Mouse (Mus musculus) embryonic facial prominence, embryonic 10.5 days (tissue): ENCODE measurements at regions not wholly inside any gene's neighbourhood (a gene's known extent, or its start where the extent isn't known, plus 50 kb on each side); places are given as distances from the start of the nearest gene placed in this dataset.

Experiments used
- DNase-seq: peaks from one replicate; pipeline ENCODE4 v3.0.0-alpha.2; 2017; ENCODE audit warnings: low spot score
- H3K27ac ChIP-seq: fragments of 300-500 bp; sonication (generic); replicated peaks from 2 replicates; pipeline ENCODE4 v1.5.1; 2016; ENCODE audit warnings: mild to moderate bottlenecking
- H3K27me3 ChIP-seq: fragments of 300-500 bp; sonication (generic); replicated peaks from 2 replicates; pipeline ENCODE4 v1.6.1; 2016; ENCODE audit warnings: low read depth, mild to moderate bottlenecking; ENCODE audit not compliant: poor library complexity, severe bottlenecking
- H3K36me3 ChIP-seq: fragments of 300-500 bp; sonication (generic); replicated peaks from 2 replicates; pipeline ENCODE4 v1.6.1; 2016; ENCODE audit warnings: mild to moderate bottlenecking, moderate library complexity
- H3K4me1 ChIP-seq: fragments of 300-500 bp; sonication (generic); 2 replicates; pipeline ENCODE4 v1.6.1; 2016
- H3K4me3 ChIP-seq: fragments of 300-500 bp; sonication (generic); 2 replicates; pipeline ENCODE4 v1.5.1; 2016; ENCODE audit warnings: mild to moderate bottlenecking, moderate library complexity
- H3K9me3 ChIP-seq: fragments of 300-500 bp; sonication (generic); 2 replicates; pipeline ENCODE4 v1.6.1; 2016; ENCODE audit warnings: mild to moderate bottlenecking
- WGBS: fragments of 180-500 bp; shearing (Covaris S2); methylation state at CpG from one replicate; pipeline ENCODE4 v1.1.7; 2016; 5-methylcytosine and 5-hydroxymethylcytosine counted together

DNA sequence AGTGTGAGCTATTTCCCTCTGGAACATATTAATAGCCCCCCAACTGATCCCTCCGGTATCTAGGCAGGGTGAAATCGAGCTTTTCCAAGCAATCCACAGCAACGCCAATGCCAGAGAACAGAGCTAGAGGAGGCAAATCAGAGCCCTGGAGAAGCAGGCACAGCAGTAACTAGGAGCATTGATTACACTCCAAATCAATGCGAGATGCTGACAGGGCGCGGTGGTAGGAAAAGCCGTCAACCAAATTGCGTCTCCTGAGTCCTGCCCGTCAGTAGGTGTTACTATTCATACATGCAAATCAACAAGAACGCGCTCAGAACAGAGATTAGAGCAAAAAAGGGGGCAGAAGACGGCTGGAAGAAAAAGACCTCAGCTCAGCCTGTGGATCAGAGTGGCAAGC is 162.2 kb downstream of the Rps29 start:
- Histone ChIP-seq H3K36me3 (no peaks in the 10 kb centered on the region), H3K4me3 (no peak overlapping the region), H3K4me1 (no peaks in the 10 kb centered on the region), H3K9me3 (no peaks in the 10 kb centered on the region), H3K27me3 (no peaks in the 10 kb centered on the region), H3K27ac (no peak overlapping the region)
- DNase-seq, result no peak
- WGBS, result 67% methylated on average over 12 of the region's 12 CpGs

DNA sequence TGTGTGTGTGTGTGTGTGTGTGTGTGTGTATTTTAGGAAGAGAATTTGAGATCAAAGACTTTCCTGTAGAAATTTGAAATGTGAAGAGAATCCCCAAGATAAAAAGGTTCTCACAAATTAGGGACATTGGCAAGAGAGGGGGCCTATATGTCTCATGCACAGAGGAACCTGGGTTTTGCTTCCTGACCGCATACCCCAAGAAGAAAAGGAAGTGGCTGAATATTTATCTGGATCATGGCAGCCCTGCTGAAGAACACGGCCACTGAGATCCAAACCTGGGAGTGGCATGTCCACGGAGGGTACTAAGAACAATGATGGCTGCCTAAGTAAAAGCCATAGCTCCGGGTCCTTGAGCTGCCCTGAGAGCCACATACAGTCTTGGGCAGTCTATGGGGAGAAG is 178.3 kb downstream of the Rps29 start:
- no peak for DNase-seq
- Histone ChIP-seq H3K27me3 (no peaks in the 10 kb centered on the region), H3K9me3 (no peaks in the 10 kb centered on the region), H3K36me3 (no peaks in the 10 kb centered on the region), H3K27ac (no peak overlapping the region), H3K4me1 (0 out of 2 replicates have a peak, but pooled peaks cover 10% of the 10 kb centered on the region), H3K4me3 (no peak overlapping the region)
- 90% methylated on average over 4 of the region's 4 CpGs for WGBS

DNA sequence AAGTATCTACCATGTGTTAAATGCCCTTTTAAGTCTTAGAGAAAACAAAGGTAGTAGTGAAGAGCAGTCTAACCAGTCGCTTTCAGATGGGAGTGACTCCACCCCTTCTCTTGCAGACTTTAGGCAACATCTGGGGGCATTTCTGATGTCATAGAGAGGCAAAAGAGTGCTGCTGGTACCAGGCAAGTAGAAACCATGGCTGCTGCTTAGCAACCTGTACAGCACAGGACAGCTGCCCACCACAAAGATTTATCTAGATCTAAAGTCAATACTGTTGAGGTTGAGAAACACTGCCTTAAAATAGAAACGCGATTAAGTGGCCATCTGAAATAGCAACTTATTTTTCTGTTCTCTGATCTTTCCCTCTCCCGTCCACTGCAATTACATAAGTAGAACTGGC is 178.8 kb downstream of the Rps29 start:
- Histone ChIP-seq H3K27me3 (no peaks in the 10 kb centered on the region), H3K9me3 (no peaks in the 10 kb centered on the region), H3K36me3 (no peaks in the 10 kb centered on the region), H3K4me1 (0 out of 2 replicates have a peak, but pooled peaks cover 10% of the 10 kb centered on the region), H3K4me3 (no peak overlapping the region), H3K27ac (no peak overlapping the region)
- WGBS, result 66% methylated on average over 4 of the region's 4 CpGs
- DNase-seq, result no peak

DNA sequence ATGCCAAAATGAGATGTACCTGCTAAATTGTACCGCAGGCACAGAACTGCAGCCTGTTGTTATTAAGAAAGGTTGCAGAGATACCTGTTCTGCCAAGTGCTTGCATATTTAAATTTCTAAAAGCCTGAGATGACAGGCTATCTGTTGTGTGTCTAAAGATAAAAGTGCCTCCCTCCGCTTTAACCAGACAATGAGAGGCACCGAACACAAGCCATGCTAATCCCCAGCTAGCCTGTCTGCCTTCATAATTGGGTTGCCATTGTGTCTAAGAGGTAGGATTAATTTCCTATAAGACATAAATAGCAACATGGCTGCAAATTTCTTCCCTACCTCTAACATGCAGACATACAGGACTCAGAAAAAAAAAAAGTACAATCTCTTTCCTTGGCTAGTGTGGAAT is 179.8 kb downstream of the Rps29 start:
- Histone ChIP-seq H3K4me1 (0 out of 2 replicates have a peak, but pooled peaks cover 10% of the 10 kb centered on the region), H3K27me3 (no peaks in the 10 kb centered on the region), H3K9me3 (no peaks in the 10 kb centered on the region), H3K4me3 (no peak overlapping the region), H3K36me3 (no peaks in the 10 kb centered on the region), H3K27ac (no peak overlapping the region)
- no peak for DNase-seq
- WGBS, result 87% methylated on average over 3 of the region's 3 CpGs

GRCm38 (mm10) chr12:68977276-68977675 is 181.7 kb downstream of the Rps29 start:
- no peak for DNase-seq
- H3K4me3 ChIP-seq, result no peak overlapping the region
- H3K27me3 ChIP-seq, result no peaks in the 10 kb centered on the region
- WGBS, result 72% methylated on average over 4 of the region's 4 CpGs
- H3K27ac ChIP-seq, result no peak overlapping the region
- H3K36me3 ChIP-seq, result no peaks in the 10 kb centered on the region
- H3K9me3 ChIP-seq, result no peaks in the 10 kb centered on the region
- 0 out of 2 replicates have a peak, but pooled peaks cover 10% of the 10 kb centered on the region for H3K4me1 ChIP-seq

GRCm38 (mm10) chr12:68947240-68947639 is 211.7 kb downstream of the Rps29 start:
- 87% methylated on average over 2 of the region's 2 CpGs for WGBS
- no peaks in the 10 kb centered on the region for H3K27me3 ChIP-seq

DNA sequence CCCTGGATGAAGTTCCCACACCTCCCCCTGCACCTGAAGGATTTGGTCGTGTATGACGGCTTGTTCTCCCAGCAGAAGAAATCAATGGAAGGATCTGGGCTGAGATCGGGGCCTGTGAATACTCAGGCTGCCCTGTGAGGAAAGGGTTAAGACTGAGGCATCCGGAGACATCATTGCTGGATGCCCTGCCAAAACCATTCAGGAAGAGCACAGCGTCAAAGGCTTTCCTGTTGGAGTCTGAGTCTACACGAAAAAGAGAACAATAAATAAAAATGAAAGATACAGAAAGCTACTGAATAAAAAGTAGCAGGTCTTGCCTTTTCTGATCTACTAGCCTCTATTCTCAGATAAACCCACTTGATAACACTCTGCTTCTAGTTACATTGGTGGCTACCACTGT is 248.4 kb downstream of the Rps29 start:
- Histone ChIP-seq H3K27me3 (no peaks in the 10 kb centered on the region), H3K4me3 (no peak overlapping the region), H3K36me3 (no peaks in the 10 kb centered on the region), H3K9me3 (no peaks in the 10 kb centered on the region), H3K4me1 (no peaks in the 10 kb centered on the region), H3K27ac (no peak overlapping the region)
- WGBS, result 39% methylated on average over 6 of the region's 6 CpGs
- DNase-seq, result no peak

More at GRCm38 (mm10) chr12:68947240-68947639, 211.7 kb downstream of the Rps29 start:
- H3K4me3 ChIP-seq, result no peak overlapping the region
- no peak overlapping the region for H3K27ac ChIP-seq
- H3K36me3 ChIP-seq, result no peaks in the 10 kb centered on the region
- H3K9me3 ChIP-seq, result no peaks in the 10 kb centered on the region
- no peaks in the 10 kb centered on the region for H3K4me1 ChIP-seq
- no peak for DNase-seq

DNA sequence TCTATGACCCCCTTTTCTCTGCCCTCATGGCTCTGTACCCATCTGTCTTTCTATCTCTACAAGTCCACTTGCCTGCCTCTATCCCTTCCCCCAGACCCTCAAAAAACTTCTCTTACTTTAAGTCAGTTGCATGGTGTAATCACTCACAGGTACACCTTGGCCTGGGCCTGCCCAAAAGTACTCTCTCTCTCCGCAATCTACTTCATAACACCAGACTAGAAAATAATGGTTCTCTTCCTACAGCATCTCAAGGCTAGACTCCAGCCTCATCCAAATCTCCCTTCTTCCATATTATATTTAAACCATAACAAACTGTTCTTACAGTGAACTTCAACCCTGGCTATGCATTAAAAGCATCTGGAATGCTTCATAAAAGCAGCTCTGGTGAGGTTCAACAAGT is 254.2 kb downstream of the Rps29 start:
- Histone ChIP-seq H3K36me3 (no peaks in the 10 kb centered on the region), H3K4me1 (0 out of 2 replicates have a peak, but pooled peaks cover 9% of the 10 kb centered on the region), H3K27ac (no peak overlapping the region), H3K9me3 (no peaks in the 10 kb centered on the region), H3K27me3 (no peaks in the 10 kb centered on the region), H3K4me3 (no peak overlapping the region)
- WGBS, result 91% methylated on average over 1 of the region's 1 CpGs
- no peak for DNase-seq

GRCm38 (mm10) chr12:68889141-68889540 is 269.8 kb downstream of the Rps29 start:
- Histone ChIP-seq H3K27ac (no peak overlapping the region), H3K36me3 (no peaks in the 10 kb centered on the region), H3K4me1 (no peaks in the 10 kb centered on the region), H3K27me3 (no peaks in the 10 kb centered on the region), H3K4me3 (no peak overlapping the region), H3K9me3 (no peaks in the 10 kb centered on the region)
- no peak for DNase-seq
- 89% methylated on average over 3 of the region's 3 CpGs for WGBS

DNA sequence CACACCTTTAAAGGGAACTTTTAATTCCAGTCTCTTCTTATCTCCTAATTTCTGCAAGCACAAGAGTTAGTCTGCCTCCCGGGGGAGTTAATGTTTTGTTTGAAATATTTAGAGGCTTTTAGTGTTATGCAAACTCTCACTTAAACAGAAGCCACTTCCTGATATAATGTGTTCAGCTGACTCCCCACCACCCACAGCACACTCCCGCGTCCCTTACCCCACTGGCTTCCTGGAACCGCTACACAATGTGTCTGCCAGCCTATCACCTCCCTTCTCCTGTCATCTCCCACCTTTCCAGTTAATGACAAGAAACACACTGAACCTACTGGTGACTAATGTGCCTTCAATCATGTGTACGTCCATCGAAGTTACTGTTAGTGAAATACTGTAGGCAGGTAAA is 276.5 kb downstream of the Rps29 start:
- DNase-seq, result no peak
- H3K36me3 ChIP-seq, result no peaks in the 10 kb centered on the region
- no peak overlapping the region for H3K4me3 ChIP-seq
- no peaks in the 10 kb centered on the region for H3K9me3 ChIP-seq
- H3K27ac ChIP-seq, result no peak overlapping the region
- WGBS, result 88% methylated on average over 6 of the region's 6 CpGs
- no peaks in the 10 kb centered on the region for H3K27me3 ChIP-seq
- no peaks in the 10 kb centered on the region for H3K4me1 ChIP-seq

DNA sequence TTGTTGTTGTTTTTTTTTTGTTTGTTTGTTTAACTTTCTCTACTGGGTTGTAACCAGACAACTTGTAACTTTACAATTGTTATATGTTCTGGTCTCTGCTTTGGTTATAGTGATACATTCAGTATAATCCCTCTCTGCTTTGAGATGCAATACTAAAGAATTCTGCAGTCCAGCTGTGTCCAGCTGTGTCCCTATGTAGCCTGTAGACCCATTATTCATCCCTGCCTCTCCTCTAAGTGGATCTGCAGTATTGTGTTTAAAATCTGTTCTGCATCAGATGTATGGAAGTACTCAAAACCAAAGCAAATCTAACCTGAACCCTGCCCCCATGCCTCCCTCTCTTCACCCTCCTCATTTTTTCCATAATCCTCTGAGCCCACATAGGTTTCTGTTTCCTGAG is 279.6 kb downstream of the Rps29 start:
- no peaks in the 10 kb centered on the region for H3K4me1 ChIP-seq
- no peaks in the 10 kb centered on the region for H3K27me3 ChIP-seq

DNA sequence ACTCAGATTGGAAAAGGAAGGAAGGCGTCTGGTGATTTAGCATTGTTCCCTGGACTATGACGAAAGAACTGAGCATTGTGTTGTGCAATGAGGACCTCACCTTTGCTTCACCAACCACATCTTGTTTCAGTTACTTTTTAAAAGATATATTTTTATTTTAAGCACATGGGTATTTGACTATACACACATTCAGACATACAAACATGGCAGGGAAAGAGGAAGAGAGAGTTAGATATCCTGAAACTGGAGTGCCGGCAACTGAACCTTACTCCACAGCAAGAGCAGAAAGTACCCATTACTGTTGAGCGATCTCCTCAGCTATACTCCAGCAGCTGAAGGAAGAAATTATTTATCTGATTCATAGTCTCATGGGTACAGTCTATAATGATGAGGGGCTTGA is 287.7 kb downstream of the Rps29 start:
- Histone ChIP-seq H3K27me3 (no peaks in the 10 kb centered on the region), H3K9me3 (no peaks in the 10 kb centered on the region), H3K4me3 (no peak overlapping the region), H3K27ac (no peak overlapping the region), H3K36me3 (no peaks in the 10 kb centered on the region), H3K4me1 (no peaks in the 10 kb centered on the region)
- DNase-seq, result no peak
- WGBS, result 93% methylated on average over 4 of the region's 4 CpGs

More for the DNA sequence above, 279.6 kb downstream of the Rps29 start:
- Histone ChIP-seq H3K9me3 (no peaks in the 10 kb centered on the region), H3K36me3 (no peaks in the 10 kb centered on the region), H3K4me3 (no peak overlapping the region), H3K27ac (no peak overlapping the region)
- no peak for DNase-seq

GRCm38 (mm10) chr12:68862991-68863356 is 296.0 kb downstream of the Rps29 start:
- no peak for DNase-seq
- Histone ChIP-seq H3K4me1 (no peaks in the 10 kb centered on the region), H3K27ac (no peak overlapping the region), H3K36me3 (no peaks in the 10 kb centered on the region), H3K4me3 (no peak overlapping the region), H3K27me3 (no peaks in the 10 kb centered on the region), H3K9me3 (no peaks in the 10 kb centered on the region)
- WGBS, result 73% methylated on average over 3 of the region's 3 CpGs
